Mouse (Mus musculus) megakaryocyte, adult 5-6 weeks (primary cell): ENCODE measurements around the gene Gm37240. TPM values are rescaled to one million over a fixed set of nuclear protein-coding genes. Genes with fewer than 3 reads are reported as not detected.

Experiments used
- ATAC-seq: 2 replicates; pipeline ENCODE4 v1.8.0; 2016; ENCODE audit warnings: mild to moderate bottlenecking, inconsistent platforms; ENCODE audit not compliant: poor library complexity, severe bottlenecking
- total RNA-seq, 2 experiments: library from RNA; stranded (forward) in 1 of 2; stranded (reverse) in 1 of 2; fragments of 153-499, 151-499 nt in 1 of 2; fragments of 221-1000, 200-1000 nt in 1 of 2; gene quantifications; 2 replicates each; pipeline versions ENCODE4 v1.2.3 to v1.2.4; 2015 to 2017

The Gm37240 gene
- total RNA-seq, 2 experiments from 2014 or later: 0.07 to 0.15 TPM

DNA sequence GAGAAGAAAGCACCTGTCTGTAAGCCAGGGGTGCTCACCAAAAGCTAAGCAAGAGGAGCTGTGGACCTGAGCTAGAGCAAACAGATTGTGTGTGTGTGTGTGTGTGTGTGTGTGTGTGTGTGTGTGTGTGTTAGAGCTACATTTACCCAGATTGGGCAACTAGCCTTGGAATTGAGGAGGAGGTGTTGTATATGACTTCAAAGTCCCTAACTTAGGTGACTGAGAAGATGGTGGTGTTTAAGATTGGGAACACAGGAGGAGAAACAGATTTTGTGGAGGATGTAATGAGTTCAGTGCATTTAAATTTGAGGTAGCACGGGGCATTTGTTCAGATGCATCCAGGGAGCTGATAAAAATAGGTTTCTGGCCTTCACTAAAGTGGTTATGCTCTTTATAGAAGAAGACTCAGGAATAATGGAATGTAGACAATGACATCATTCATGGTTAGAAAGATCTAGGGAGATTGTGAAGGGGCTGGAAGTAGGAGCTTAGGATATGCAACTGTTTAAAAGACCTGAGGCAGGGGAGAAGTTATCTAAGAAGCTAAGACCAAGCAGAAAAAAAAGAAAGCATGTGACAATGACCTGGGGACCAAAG is 365.9 kb downstream of the Gm37240 start:
- ATAC-seq: no peak

DNA sequence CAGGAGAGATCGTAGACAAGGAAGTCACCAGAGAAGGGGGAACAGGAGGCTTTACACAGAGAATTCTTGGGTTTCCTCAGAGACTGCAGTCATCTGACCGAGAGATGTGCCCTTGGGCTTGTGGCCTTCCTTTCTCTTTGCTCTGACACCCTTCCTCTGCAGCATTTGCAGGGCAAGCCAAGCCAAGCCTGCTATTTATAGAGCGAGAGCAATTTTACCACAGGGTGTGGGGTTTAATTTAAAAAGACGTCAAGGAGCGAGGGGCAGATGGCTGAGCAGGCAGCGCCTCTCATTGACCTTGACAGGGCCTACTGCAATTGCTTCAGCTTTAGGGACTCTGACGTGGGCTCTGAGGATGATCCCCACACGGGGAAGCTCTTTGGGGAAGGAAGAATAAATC is 368.6 kb downstream of the Gm37240 start:
- ATAC-seq: no peak

DNA sequence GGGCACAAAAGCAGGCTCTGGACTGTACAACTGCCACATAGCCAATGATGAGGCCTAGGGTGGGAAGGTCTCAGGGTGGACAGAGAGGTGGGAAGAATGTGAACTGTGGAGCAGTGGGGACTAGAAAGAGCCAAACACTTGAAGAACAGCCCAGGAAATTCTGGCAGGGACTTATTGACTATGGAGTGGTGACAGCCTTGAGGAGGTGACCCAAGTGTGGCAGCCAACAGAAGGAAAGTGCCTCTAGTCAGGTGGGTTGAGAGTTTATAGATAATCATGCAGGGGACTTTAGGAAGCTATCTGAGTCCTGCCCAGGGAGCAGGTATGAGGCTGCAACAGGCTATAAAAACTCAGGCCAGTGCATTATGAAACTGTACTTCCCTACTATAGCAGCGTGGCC is 369.2 kb downstream of the Gm37240 start:
- ATAC-seq: no peak

DNA sequence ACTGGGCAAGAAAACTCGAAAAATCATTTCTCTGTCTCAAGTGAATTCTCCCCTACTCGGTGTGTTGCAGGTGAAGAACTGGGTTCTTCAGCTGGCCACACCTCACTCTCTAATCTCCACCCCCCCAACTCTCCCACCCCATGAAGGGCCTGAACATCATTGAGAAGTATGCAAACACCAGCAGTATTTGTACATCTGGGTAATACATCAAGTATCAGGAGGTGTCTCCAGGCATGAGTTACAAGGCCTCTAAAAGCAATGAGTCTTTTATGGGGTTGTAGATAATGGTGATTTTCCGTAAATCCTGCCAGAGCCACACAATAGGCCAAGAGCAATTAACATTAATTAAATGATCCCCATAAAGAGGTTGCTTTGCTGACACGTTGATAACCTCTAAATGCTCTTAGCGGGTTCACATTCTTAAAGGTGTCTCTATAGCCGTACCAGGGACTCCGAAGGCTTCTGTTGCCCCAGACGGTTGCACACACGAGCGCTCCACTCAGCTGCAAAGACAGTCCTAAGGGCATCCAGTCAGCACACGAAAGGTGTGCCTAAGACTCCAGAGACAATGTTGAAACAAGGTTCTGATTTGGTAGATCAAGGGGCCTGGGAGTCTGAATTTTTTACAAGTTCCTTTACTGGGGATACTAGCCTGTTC is 370.4 kb downstream of the Gm37240 start:
- ATAC-seq: no peak

DNA sequence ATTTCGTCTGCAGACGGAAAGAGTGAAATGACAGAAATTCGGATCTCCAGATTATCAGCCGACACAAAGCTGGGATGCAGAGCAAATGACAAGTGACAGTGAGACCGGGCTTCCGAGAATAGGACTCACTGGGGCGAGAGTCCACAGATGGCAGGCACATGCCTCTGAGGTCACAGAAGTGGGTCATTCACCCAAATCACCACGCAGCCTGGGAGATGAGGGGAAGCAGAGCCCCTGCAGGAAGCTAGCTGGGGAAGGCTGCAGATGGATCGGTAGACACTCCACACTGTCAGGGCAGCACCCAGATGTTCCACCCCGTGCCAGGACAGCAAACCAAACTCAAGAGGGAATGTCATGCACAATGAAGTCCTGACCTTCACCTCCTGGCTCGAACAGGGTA is 372.6 kb downstream of the Gm37240 start:
- ATAC-seq: no peak

DNA sequence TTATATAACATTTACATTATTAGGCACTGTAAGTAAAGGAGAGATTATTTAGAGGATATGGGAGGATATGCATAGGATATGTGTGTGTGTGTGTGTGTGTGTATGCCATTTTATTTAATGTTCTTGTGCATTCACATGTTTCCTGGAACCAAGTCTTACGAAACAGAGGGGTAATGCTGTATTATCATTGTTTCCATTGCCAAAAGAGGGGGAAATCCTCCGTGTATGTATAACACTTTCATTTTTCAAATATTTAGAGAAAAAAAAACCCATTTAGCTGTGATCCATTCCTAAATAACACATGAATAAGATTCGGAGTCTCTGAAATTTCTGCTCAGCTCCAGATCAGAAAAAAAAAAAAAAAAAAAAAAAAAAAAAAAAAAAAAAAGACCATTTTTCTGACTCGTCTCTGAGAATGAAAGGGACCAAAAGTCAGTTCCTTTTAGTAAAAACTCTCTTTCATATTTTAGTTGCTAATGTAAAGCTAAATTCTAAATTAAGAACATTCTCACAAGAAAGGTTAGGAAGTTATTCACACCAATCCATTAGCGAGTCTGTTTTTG is 378.5 kb downstream of the Gm37240 start:
- no peak for ATAC-seq

DNA sequence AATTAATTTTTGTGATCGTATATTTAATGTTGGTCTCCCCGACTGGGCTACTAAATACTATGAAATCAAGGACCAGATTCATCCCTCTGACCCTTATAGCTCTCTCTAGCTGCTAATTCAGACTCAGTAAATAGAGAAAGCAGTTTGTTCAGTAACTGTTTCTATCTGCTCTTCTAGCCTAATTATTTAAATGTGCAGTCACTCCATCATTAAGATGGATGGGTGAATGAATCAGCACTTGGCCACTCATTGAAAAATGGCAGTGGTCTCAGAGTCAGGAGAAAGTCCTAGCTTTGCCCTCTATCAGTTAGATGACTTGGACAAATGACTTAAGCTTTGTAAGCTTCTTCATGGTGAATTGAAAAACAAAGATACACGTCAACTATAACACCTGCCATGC is 387.2 kb downstream of the Gm37240 start:
- no peak for ATAC-seq

DNA sequence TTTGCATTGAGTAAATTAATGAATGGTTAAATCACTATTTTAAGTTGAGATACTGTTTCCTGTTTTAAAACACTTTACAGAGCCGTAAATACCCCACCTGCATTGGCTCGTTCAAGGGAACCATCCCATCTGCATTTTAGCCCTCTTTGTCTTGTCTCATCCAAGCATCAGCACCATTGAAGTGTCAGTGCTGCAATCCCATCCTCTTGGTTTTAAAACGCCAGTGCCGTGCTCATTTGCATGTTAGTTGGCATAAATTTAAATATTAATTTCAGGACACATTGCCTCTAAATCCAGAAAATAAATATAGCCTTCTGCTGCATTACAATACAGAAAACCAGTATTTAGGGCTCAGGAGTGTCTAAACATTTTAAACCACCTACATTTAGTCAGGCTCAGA is 391.2 kb downstream of the Gm37240 start:
- no peak for ATAC-seq

DNA sequence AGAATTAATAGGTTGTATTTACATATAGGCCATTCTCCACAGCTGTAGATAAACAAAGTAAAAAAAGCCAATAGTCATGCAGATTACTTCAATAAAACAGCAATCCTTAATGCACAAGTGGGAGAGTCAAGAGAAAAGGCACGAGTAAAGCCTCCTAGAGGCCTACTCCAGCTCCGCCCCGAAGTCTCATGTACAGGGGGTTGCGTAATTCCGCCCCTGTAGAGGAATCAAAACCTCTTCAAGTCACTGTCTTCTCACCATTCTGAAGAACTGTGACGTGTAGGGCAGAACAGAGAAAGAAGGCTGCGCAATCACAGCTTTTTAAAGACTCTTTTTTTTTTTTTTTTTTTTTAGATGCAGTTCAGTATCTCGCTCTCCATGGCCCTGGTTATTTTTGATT is 393.5 kb downstream of the Gm37240 start:
- ATAC-seq: no peak

DNA sequence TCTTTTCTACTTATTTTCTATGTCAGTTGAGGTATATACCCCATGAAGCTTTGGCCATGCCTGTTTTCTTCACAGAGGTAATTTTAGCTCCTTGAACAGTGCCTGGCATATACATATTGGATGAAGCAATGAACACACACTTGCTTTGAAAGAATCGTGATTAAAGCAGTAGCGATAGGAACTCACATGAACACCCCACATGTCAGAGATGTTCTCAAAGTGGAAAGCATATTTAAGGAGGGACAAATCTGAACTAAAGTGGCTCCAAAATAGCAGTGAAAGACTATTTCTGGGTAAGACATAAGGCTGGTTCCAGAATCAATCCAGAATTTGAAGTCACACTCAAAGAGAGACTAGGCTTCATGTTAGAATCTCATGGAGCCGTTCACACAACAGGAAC is 397.1 kb downstream of the Gm37240 start:
- ATAC-seq: no peak

DNA sequence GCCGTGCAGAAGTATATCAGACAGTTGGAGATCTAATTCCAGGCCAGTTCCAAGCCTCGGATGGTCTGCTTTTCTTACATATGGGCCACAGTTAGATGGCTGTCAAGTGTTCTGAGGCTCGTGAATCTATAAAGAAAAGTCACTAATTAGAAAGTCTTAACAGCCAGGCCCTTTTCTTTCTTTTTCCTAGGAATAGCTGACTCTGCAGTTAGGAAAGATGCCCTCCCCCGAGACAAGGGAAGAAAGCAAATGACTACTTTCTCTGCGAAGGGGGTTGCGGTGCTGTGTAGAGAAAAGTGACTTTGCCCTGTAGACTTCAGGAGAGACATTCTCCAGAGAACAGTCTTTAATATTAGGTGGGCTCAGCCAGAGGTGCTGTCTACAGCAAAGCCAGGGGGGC is 399.9 kb downstream of the Gm37240 start:
- no peak for ATAC-seq

DNA sequence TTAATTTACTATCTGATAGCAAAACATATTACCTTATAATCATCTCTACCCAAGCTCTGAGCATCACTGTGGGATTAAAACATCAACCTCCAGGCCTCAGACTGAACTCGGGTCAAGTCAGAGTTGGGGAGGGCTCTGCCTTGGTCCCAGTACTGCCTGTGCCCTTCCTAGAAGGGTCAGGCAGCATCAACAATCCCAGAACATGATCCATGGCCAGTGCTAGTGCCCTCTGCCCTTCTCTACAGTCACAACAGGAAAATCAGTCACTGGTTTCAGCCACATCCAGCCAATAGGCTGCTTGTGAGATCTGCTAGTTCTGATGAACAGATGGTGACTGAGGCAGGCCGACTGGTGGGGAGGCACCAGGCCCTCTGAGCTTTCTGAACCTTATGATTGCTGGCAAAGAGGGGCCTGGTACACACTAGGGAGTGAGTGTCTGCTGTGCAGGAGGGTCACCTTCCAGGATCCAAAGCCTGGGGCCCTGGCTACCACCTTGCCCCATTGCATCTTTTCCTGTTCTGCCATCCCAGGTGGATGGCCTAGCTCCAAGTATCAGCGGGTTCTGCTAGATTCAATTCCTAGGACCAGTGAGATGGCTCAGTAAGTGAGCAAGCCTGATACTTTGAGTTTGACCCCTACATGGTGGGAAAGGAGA is 401.7 kb downstream of the Gm37240 start:
- ATAC-seq: no peak

DNA sequence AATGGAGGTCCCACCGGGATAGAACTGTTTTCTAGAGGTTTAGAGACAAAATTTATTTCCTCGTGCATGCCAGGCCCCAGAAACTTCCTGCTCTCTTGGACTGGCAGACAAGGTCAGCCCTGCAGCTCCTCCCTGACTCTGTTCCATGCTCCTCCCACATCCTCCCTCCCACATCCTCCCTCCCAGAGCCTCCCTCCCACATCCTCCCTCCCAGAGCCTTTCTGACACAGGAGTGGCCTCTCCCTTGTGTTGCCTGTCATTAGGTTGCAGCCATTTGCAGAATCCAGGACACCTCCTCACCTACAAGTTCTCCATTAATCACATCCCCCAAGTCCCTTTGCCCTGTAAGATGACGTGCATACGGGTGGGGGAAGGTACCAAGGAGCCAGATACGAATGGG is 404.7 kb downstream of the Gm37240 start:
- ATAC-seq: no peak

DNA sequence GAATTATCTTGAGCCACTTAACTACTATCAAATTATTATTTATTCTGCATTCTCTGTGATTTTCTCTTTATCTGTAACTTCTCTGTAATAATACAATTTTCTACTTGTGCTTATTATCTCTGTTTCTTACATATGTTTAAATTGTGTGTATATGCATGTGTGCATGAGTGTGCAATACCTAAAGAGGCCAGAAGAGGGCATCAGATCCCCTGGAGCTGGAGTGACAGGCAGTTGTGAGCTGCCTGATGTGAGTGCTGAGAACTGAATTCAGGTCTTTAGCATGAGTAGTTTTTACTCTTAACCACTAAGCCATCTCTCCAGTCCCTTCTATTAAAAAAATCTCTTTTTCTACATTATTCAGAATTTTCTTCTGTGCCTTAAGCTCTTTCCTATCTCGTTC is 406.7 kb downstream of the Gm37240 start:
- ATAC-seq: no peak

DNA sequence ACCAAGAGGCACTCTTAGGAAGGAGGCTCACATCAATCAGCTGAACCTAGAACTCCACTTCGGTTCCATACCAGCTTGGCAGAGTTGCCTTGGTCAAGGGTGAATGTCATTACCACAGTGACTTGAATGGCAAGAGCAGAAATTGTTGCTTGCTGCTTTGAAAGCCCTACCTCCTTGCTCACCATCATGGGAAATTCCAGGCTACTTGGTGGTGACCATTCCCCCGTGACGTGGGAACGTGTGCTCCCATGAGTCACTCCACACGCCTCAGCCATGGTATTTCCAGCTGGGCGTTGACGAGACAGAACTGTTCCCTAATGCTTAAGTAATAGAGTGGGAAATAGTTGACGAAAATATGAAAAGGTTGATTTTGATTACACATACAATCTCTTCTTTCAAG is 408.6 kb downstream of the Gm37240 start:
- ATAC-seq: no peak

DNA sequence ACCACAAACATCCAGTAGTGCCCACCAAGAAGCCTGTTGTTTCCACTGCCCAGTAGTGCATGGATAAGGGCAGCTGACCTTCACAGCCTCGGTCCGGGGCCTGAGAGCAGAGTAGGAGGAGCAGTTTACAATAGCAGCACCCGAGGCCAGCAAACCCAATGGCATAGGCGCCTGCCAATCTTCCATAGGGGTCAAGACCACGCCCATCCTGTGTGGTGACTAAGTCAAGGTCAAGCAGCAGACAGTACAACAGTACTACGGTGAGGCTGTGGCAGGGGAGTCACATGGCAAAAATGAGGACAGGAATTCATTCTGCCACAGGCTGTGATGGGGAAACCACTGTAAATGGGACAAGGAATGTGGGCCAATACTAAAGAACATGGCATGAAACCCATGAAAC is 417.6 kb downstream of the Gm37240 start:
- ATAC-seq: no peak

DNA sequence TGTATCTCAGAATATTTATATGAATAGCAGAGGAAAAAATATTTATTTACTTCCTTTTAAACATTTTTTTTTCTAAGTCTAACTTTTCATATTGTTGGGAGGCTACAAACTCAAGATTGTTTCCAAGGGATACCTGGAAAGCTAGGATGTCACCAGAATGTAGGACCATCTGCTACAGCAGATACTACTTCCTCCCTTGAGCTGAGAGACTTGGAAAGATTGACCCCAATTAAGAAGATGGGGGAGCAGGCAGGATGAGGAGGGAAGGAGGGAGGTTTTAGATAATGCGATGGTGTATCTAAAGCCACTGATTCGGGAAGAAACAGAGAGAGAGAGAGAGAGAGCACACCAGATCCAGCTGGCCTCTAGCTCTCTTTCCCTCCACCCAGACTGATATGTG is 418.3 kb downstream of the Gm37240 start:
- ATAC-seq: no peak

DNA sequence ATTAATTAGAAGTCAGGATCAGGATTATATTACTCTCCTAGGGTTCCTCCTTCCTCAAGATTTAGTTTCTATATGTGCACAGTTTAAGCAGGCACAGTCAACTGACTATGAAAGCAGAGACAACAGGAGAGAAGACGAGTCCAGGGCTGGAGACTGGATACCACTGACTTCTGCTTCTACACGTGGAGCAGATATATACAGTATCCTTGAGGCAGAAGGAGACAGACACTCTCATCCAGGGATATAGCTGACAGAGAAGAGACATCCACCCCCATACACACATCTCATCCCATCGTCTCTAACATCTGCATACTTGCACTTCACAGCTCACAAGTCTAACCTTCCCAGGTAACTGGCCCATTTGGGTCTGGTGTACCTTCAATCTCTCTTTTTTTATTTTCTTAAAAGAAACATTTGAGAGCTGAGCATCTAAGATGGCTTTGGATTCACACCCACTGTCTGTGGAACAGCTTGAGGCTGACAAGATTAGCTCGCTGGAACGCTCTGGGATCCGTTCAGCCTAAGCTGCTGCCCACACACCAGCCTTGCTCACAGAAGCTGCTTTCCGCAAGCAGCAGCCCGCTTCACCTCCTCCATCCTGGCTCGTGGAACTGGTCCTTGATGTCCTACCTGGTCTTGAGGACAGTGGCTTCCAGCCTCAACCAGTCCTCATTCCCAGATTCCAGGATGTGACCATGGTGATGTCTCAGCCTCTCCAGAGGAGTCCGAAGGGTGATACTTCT is 421.9 kb downstream of the Gm37240 start:
- no peak for ATAC-seq

DNA sequence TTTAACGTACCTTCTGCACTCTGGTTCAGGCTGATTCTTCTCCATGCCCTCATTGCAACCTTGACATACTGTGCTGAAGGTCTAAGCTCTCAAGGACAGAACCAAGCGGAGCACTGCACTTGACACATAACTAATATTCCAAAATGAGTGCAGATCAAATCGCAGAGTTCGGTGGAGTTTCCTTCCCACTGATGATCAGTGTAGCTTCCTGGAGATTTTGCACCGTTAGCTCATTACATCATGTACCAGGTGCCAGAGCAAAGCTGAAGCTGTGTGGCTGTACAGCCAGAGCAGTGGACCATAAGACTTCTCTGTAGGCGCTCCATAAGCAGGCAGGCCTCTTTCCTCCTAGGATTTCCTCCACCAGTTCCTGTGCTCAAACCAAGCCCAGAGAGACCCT is 427.3 kb downstream of the Gm37240 start:
- no peak for ATAC-seq

DNA sequence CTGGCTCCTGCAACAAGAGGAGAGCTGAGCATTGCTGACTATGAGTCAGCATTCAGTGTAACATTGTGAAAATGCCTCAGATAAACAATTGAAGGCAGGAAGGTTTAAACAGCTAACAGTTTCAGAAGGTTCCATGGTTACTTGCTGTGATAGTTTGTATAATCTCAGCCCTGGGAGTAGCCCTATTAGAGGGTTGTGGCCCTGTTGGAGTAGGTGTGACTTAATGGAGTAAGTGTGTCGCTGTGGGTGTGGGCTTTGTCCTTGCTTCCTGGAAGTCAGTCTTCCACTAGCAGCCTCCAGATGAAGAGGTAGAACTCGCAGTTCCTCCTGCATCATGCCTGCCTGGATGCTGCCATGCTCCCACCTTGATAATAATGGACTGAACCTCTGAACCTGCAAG is 430.3 kb downstream of the Gm37240 start:
- no peak for ATAC-seq

DNA sequence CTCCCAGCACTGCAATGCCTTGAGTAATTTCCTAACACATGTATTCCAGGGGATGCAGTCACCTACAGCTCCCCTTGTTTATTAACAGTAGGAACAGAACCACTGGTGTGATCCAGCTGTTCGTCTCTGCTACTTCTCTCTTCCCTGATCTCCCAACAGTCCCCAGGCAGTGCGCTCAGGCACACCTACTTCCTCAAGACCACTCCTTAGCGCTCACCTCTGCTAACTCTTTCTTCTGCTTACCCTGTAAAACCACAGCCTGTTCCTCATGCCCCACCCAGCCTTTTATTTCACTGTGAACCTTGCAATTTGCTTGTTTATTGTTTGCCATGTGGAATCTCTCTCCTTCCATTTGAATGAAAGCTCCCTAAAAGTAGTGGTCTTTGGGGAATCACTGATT is 431.9 kb downstream of the Gm37240 start:
- ATAC-seq: no peak

DNA sequence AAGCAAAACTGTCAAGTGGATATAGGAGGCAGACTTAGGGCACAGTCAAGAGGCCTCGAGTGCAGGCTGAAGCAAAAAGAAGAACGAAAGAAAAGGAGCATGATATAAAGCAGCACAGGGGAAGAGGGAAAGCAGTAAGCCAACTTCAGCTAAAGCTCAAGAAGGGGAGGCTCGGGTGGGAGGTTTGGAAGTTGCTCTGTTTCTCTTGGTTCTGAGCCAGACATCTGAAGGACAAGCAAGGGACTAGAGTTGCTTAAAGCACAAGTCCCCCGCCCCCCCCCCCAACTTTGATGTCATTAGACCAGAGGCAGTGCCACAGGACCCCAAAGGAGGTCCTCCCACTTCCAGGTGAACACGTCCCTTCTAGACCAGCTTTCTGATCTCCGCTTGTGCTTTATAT is 433.3 kb downstream of the Gm37240 start:
- ATAC-seq: no peak
